Mouse (Mus musculus) intestine, embryonic 15.5 days (tissue): ENCODE results near the gene Sectm1a. TPM values are rescaled to one million over a fixed set of nuclear protein-coding genes. Genes with fewer than 3 reads are reported as not detected.

Experiments
- ATAC-seq: fragments of 200-750 bp; cut with Nextera tagmentation; 2 replicates; pipeline ENCODE4 v1.8.0; 2017; ENCODE audit warnings: moderate TSS enrichment, moderate library complexity
- H3K27ac ChIP-seq: fragments of 300-500 bp; sonication (generic); 2 replicates; pipeline ENCODE4 v1.5.1; 2015; ENCODE audit warnings: mild to moderate bottlenecking, inconsistent platforms
- H3K27me3 ChIP-seq: fragments of 300-500 bp; sonication (generic); replicated peaks from 2 replicates; pipeline ENCODE4 v1.6.1; 2015; ENCODE audit warnings: inconsistent platforms
- H3K36me3 ChIP-seq: fragments of 300-500 bp; sonication (generic); 2 replicates; pipeline ENCODE4 v1.6.1; 2015; ENCODE audit warnings: inconsistent platforms
- H3K4me1 ChIP-seq: fragments of 300-500 bp; sonication (generic); replicated peaks from 2 replicates; pipeline ENCODE4 v1.6.1; 2015; ENCODE audit warnings: inconsistent platforms
- H3K4me2 ChIP-seq: fragments of 300-500 bp; sonication (generic); replicated peaks from 2 replicates; pipeline ENCODE4 v1.6.1; 2015; ENCODE audit warnings: mild to moderate bottlenecking, inconsistent platforms
- H3K4me3 ChIP-seq: fragments of 300-500 bp; sonication (generic); replicated peaks from 2 replicates; pipeline ENCODE4 v1.5.1; 2015; ENCODE audit warnings: inconsistent platforms
- H3K9ac ChIP-seq: fragments of 300-500 bp; sonication (generic); 2 replicates; pipeline ENCODE4 v1.6.1; 2015; ENCODE audit warnings: inconsistent platforms
- H3K9me3 ChIP-seq: fragments of 300-500 bp; sonication (generic); 2 replicates; pipeline ENCODE4 v1.6.1; 2016; ENCODE audit warnings: inconsistent platforms
- WGBS: fragments of 180-500 bp; shearing (Covaris S2); methylation state at CpG from one replicate; pipeline ENCODE4 v1.1.7; 2015; 5-methylcytosine and 5-hydroxymethylcytosine counted together
- polyA plus RNA-seq: library from polyadenylated mRNA; unstranded; fragments of >200 nt; fragmentation: Nextera tagmentation; extraction: Ambion mirVana; gene quantifications from 2 replicates; pipeline ENCODE4 v1.2.1, GENCODE M21; 2015

The Sectm1a gene
- polyA plus RNA-seq: 3.0 and 5.1 TPM in 2 replicates

- no peak within 1 kb of the TSS for H3K9ac ChIP-seq
- ATAC-seq: no peak
Measured at GRCm38 (mm10) chr11:121081120-121081519, at the start of gene Sectm1a. Sectm1a (minus strand) TSS chr11:121081220.

DNA sequence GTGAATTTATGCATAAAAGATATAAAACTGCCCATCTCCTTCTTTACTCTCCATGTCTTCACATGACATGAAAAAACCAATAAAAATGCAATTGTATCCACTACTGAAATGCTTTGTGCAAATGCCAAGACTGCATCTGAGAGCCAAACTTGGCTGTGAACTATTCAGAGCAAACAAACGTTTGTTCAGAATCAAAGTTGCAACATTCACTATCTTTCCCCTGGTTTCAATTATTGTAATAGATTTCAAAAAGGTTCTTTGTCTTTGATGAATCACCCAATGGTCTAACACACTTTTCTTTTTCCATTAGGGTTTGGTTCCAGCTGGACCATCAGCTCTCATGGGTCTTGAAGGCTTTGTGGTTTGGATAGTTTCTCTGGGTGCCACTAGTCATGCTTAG, 48.6 kb upstream of the Sectm1a start:
- 78% methylated on average over 1 of the region's 1 CpGs for WGBS
- H3K36me3 ChIP-seq: no peaks in the 10 kb centered on the region
- ATAC-seq: no peak
- no peak overlapping the region for H3K4me2 ChIP-seq
- no peak overlapping the region for H3K9ac ChIP-seq
- H3K27me3 ChIP-seq: no peaks in the 10 kb centered on the region; the same call in 1 of the 2 replicates
- no peaks in the 10 kb centered on the region for H3K9me3 ChIP-seq
- H3K4me1 ChIP-seq: no peaks in the 10 kb centered on the region
- H3K27ac ChIP-seq: no peak overlapping the region
- no peak overlapping the region for H3K4me3 ChIP-seq

More at GRCm38 (mm10) chr11:121081120-121081519, at the start of gene Sectm1a:
- Histone ChIP-seq H3K4me3 (no peak within 1 kb of the TSS), H3K27ac (no peak within 1 kb of the TSS), H3K27me3 (no peaks in the 10 kb centered on the region), H3K9me3 (no peaks in the 10 kb centered on the region), H3K36me3 (no peaks in the 10 kb centered on the region), H3K4me1 (peaks cover 6% of the 10 kb centered on the region; the same call in 1 of the 2 replicates), H3K4me2 (no peak within 1 kb of the TSS)
- 65% methylated on average over 3 of the region's 3 CpGs for WGBS

GRCm38 (mm10) chr11:121127441-121127840, 46.4 kb upstream of the Sectm1a start:
- Histone ChIP-seq H3K27ac (no peak overlapping the region), H3K4me1 (no peaks in the 10 kb centered on the region), H3K9ac (no peak overlapping the region), H3K27me3 (no peaks in the 10 kb centered on the region), H3K9me3 (no peaks in the 10 kb centered on the region), H3K4me2 (no peak overlapping the region), H3K36me3 (no peaks in the 10 kb centered on the region), H3K4me3 (no peak overlapping the region)
- 82% methylated on average over 3 of the region's 3 CpGs for WGBS
- no peak for ATAC-seq

DNA sequence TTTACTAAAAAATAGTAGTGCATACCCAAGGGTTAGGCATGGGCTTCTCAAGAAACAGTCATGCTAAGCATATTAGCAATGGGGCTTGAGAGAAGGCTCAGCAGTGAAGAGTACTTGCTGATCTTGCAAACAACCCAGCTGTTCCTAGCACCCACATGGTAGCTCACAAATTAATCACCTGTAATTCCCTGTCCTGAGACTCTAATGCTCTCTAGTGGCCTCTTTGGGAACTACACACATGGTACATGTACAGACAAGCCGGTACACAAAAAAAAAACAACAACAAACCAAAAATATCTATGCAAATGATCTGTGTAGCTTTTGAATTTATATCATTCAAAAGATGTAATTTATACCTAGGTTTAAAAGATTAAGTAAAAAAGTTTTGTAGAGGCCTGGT, 45.4 kb upstream of the Sectm1a start:
- Histone ChIP-seq H3K27ac (no peak overlapping the region), H3K4me3 (no peak overlapping the region), H3K27me3 (no peaks in the 10 kb centered on the region), H3K36me3 (no peaks in the 10 kb centered on the region), H3K4me2 (no peak overlapping the region), H3K4me1 (no peaks in the 10 kb centered on the region), H3K9me3 (no peaks in the 10 kb centered on the region), H3K9ac (no peak overlapping the region)
- ATAC-seq: no peak
- WGBS: 76% methylated on average over 1 of the region's 1 CpGs

- H3K27me3 ChIP-seq: no peaks in the 10 kb centered on the region
- H3K9ac ChIP-seq: no peak overlapping the region
- H3K4me1 ChIP-seq: no peaks in the 10 kb centered on the region
- H3K4me3 ChIP-seq: no peak overlapping the region
- H3K4me2 ChIP-seq: no peak overlapping the region
- H3K27ac ChIP-seq: no peak overlapping the region
- no peaks in the 10 kb centered on the region for H3K36me3 ChIP-seq
- ATAC-seq: no peak
- WGBS: 76% methylated on average over 3 of the region's 3 CpGs
- H3K9me3 ChIP-seq: no peaks in the 10 kb centered on the region
Measured at GRCm38 (mm10) chr11:121125522-121126172, 44.6 kb upstream of the Sectm1a start.

DNA sequence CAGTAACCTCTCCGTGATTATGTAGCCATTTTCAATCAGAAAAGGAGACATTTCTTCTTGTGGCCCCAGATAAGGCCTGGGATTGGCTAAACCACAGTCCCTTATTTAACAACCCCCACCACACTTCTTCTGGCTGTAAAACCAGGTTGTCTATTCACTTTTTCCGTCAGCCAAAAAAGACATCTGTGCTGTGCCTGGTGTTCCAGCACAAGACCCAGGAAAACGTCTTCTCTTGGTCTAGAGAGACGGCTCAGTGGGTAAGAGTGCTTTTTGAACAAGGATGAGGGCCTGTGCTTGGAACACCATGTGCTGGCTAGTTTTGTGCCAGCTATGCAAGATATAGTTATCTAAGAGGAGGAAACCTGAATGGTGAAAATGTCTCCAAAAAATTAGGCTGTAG, 42.4 kb upstream of the Sectm1a start:
- H3K36me3 ChIP-seq: no peaks in the 10 kb centered on the region
- 89% methylated on average over 4 of the region's 4 CpGs for WGBS

DNA sequence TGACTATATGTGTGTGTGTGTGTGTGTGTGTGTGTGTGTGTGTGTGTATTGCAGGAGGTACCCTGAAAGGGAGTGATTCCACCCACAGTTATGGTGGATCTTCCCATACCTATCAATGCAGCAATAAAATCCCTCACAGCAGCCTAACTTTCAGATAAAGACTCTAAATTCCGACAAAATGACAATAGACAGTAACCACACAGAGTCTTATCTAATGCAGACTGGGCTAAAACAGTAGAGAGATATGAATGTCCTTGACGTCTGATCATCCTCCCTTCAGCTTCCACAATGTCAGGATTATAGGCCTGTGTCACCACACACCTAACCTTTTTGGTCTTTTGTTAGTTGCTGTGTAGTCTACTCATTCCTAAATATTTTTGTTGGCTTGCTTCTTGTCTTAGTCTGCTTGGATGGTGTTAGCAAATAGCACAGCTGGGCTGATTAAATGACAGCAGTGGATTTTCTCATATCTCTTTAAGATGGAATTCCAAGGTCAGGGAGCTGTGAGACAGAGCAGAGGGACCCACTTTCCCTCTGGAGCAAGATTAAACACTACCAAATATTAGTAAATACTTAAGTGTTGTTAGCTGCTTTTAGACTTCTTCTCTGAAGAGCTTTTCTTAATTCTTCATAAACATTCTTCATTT, 41.1 kb upstream of the Sectm1a start:
- Histone ChIP-seq H3K36me3 (no peaks in the 10 kb centered on the region), H3K9me3 (no peaks in the 10 kb centered on the region), H3K4me2 (no peak overlapping the region), H3K27ac (no peak overlapping the region), H3K9ac (no peak overlapping the region), H3K27me3 (no peaks in the 10 kb centered on the region), H3K4me3 (no peak overlapping the region), H3K4me1 (no peaks in the 10 kb centered on the region)
- WGBS: 34% methylated on average over 2 of the region's 2 CpGs
- no peak for ATAC-seq

More for the DNA sequence above, 42.4 kb upstream of the Sectm1a start:
- Histone ChIP-seq H3K27ac (no peak overlapping the region), H3K27me3 (no peaks in the 10 kb centered on the region), H3K4me3 (no peak overlapping the region), H3K9ac (no peak overlapping the region), H3K4me2 (no peak overlapping the region), H3K4me1 (no peaks in the 10 kb centered on the region), H3K9me3 (no peaks in the 10 kb centered on the region)
- no peak for ATAC-seq

DNA sequence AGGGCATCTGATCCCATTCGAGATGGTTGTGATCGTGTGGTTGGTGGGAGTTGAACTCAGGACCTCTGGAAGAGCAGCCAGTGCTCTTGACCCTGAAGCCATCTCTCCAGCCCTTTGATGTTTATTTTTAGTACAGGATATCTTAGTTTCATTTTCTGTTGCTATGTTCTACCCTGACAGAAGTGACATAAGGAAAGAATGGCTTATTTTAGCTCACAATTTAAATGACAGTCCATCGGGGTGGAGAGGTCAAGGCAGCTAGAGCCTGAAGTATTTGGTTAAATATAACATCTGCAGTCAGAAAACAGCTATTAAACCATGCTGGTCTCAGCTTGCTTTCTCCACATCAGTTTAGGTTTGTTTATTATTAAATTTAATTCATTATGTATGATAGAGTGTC, 40.1 kb upstream of the Sectm1a start:
- Histone ChIP-seq H3K9me3 (no peaks in the 10 kb centered on the region), H3K4me2 (no peak overlapping the region), H3K4me3 (no peak overlapping the region), H3K27me3 (no peaks in the 10 kb centered on the region), H3K27ac (no peak overlapping the region), H3K36me3 (no peaks in the 10 kb centered on the region), H3K4me1 (no peaks in the 10 kb centered on the region), H3K9ac (no peak overlapping the region)
- WGBS: 58% methylated on average over 3 of the region's 3 CpGs
- ATAC-seq: no peak

- H3K4me2 ChIP-seq: no peak within 1 kb of the TSS
- H3K4me3 ChIP-seq: no peak within 1 kb of the TSS
- H3K9me3 ChIP-seq: no peaks in the 10 kb centered on the region
- H3K4me1 ChIP-seq: no peaks in the 10 kb centered on the region
- H3K36me3 ChIP-seq: no peaks in the 10 kb centered on the region
- 87% methylated on average over 3 of the region's 3 CpGs for WGBS
- no peak within 1 kb of the TSS for H3K9ac ChIP-seq
- no peak for ATAC-seq
- no peak within 1 kb of the TSS for H3K27ac ChIP-seq
- H3K27me3 ChIP-seq: no peaks in the 10 kb centered on the region
Measured at GRCm38 (mm10) chr11:121118577-121118976, 37.6 kb upstream of the Sectm1a start, which contains the start of gene Tex19.2. Tex19.2 (minus strand) TSS chr11:121118677.

- Histone ChIP-seq H3K4me2 (no peak overlapping the region), H3K9me3 (no peaks in the 10 kb centered on the region), H3K36me3 (no peaks in the 10 kb centered on the region), H3K4me1 (no peaks in the 10 kb centered on the region), H3K9ac (no peak overlapping the region), H3K27me3 (no peaks in the 10 kb centered on the region), H3K27ac (no peak overlapping the region), H3K4me3 (no peak overlapping the region)
- ATAC-seq: no peak
- 90% methylated on average over 18 of the region's 18 CpGs for WGBS
Measured at GRCm38 (mm10) chr11:121118106-121118505, 37.1 kb upstream of the Sectm1a start.

DNA sequence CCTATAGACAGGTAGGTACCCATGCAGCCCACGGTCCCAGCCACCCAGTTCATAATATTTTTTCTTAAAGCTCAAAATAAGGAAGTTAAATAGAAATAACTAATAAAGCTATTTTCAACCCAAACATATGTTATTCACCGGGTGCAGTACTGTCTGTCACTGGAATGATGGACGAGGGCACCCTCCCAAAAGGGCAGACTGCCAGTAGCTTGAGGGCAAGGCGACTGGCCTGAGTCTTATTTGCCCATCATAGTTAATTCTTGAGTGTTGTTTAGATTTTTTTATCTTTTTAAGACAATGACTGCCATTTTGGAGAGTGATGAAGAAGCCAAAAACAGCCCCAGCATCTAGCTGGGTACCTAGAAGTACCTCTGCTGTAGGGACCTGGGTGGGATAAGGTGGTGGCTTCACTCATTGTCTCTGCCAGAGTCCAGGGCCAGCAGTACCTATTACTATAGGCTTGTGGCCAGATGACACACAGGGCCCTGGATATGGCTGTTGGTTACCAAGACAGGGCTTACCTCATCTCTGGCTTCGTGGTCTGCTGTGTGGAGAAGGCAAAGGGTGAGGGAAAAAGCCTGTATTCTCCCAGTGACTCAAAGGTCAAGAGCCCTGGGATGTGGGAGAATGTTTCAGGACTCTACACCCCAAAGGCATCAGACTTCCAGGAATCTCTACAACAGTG, 31.2 kb upstream of the Sectm1a start:
- Histone ChIP-seq H3K4me1 (0 out of 2 replicates have a peak, but pooled peaks cover 2% of the 10 kb centered on the region), H3K36me3 (no peaks in the 10 kb centered on the region), H3K9ac (no peak overlapping the region), H3K4me2 (no peak overlapping the region), H3K27ac (no peak overlapping the region), H3K27me3 (no peaks in the 10 kb centered on the region), H3K9me3 (no peaks in the 10 kb centered on the region), H3K4me3 (no peak overlapping the region)
- ATAC-seq: no peak
- 73% methylated on average over 5 of the region's 5 CpGs for WGBS

DNA sequence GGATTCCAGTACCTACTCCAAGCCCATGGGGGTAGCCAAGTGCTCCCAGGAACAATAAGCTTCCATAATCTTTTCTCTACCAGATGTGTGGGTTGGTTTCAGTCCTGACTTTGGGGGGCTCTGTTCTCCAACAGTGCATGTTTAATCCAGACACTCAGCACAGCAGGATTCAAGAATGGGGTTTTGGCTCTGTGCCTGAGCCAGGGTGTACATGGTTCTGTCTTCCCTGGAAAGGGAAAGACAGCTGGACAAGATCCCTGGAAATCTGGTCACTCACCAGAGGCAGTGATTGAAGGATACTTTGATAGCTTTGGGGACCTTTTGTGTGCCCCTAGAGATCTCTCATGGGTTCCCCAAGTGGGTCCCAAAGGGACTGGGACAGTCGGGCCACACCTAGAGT, 30.6 kb upstream of the Sectm1a start:
- ATAC-seq: no peak
- H3K9me3 ChIP-seq: no peaks in the 10 kb centered on the region

More for the DNA sequence above, 30.6 kb upstream of the Sectm1a start:
- Histone ChIP-seq H3K36me3 (no peaks in the 10 kb centered on the region), H3K27me3 (no peaks in the 10 kb centered on the region), H3K27ac (no peak overlapping the region), H3K9ac (no peak overlapping the region), H3K4me1 (0 out of 2 replicates have a peak, but pooled peaks cover 2% of the 10 kb centered on the region), H3K4me2 (no peak overlapping the region), H3K4me3 (no peak overlapping the region)
- WGBS: 84% methylated on average over 1 of the region's 1 CpGs
